Mouse (Mus musculus): Measurements from ENCODE around the gene Zfp605.
"Not testable (repeated sequence)": the region's sequence is repeated elsewhere in the genome, so short reads cannot be mapped to it uniquely, and the experiment has no call there.

The Zfp605 gene

GRCm38 (mm10) chr5:110107581-110108304, 2.1 kb upstream of the Zfp605 start, which contains the start of gene Gtpbp6:
TSS of gene Gtpbp6 (minus strand) at chr5:110108197.
- DNase-seq = peak; percentile 98

DNA sequence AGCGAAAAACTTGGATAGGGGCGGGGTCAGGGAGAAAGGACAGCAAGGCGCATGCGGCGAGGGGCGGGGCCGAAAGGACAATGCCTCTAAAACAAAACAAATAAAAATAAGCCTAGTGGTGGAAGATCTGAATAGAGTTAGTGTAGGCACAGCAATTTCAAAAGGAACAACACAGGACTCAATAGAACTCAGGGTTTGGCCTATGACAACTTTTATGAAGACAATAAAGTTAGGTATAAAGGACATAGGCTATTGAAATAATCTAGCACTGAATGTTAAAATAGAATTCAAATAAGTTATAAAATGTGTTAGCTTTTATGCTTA, 1.6 kb upstream of the Zfp605 start:
- no peak for DNase-seq

GRCm38 (mm10) chr5:110122380-110122779, 12.5 kb downstream of the Zfp605 start:
- not testable (repeated sequence) for DNase-seq

DNA sequence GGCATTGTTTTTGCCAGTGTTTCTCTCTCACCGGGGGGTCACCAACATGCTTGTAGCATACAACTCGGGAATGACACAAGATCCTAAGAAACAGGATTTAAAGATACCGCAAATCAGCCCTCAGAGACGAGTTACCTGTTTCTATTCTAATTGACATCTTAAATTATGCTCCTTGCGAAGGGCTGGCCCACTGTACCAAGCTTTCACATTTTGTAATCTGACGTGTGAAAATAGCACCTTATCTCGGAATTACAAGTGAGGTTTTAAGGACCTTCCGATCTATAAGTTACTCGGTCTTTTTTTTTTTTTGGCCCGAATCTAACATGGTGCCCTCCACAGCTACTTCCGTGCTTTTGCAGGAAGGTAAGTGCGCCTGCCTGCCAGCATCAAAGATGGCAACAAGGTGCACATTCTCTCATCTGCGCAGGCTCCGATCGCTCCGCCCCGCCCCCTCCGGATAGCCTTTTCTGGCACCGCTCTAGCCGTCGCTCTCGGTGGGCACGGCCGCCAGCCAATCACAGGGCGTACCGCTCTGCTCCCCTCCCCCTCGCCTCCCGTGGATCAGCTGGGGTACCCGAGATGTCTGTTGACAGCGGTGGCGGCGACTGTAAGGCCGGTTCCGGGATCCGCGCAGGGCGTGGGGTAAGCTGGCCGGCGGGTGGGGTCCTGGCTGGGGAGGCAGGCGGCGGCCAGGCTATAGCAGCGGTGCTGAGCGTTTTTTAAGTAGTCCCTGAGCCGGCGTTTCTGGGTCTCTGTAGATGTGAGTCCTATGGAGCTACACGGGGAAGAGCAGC, 25.6 kb downstream of the Zfp605 start, which contains the start of gene Chfr:
Chfr (plus strand) TSS at position 550 of the 794 bp plus-strand sequence.
- peak; percentile 100 for DNase-seq

GRCm38 (mm10) chr5:110136087-110136464, 26.2 kb downstream of the Zfp605 start:
- no peak for DNase-seq

GRCm38 (mm10) chr5:110137816-110138215, 27.9 kb downstream of the Zfp605 start:
- DNase-seq = no peak

DNA sequence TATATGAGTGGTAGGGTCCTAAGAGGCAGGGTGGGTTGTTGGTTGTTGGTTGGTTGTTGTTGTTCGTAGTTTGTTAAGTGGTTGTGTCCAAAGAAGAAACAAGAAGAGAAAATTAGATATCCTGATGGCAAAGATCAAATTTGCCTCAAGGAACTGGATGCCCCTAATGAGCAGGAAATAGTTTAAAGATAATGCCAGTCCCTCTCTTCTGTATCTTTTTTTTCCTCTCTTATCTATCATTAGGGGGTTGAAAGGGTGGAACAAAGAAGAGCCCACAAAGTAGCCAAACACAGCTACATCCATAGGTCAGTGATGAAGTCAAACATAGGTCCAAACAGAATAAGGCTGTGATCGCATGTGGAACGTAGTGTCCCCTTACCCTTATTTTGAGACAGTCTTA, 29.4 kb downstream of the Zfp605 start:
- DNase-seq = no peak

DNA sequence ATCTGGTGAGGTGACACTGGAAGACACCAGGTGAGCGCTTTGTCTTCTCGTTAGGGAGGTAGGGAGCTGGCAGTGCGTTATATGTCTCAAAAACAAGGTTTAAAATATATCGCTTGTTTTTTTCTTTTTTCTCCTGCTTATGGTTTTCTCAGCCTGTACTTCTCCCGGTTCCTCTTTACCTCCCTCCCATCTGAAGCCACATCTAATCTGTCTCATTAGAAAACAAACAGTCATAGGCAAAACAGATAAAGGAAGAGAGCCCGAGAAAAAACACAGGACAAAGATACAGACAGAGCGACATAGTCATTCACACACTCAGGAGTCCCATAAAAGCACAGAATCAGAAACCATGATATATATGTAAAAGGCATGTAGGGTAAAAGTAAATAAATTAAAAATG, 30.5 kb downstream of the Zfp605 start:
- no peak for DNase-seq

- DNase-seq = no peak
Observed at GRCm38 (mm10) chr5:110142309-110142708, 32.4 kb downstream of the Zfp605 start.

GRCm38 (mm10) chr5:110143007-110143406, 33.1 kb downstream of the Zfp605 start:
- DNase-seq = peak; percentile 42

GRCm38 (mm10) chr5:110169374-110169773, 59.5 kb downstream of the Zfp605 start:
- no peak for DNase-seq

GRCm38 (mm10) chr5:110176362-110177020, 66.6 kb downstream of the Zfp605 start, which contains the start of gene Golga3:
TSS of gene Golga3 (plus strand) at chr5:110176701.
- peak; percentile 94 for DNase-seq

DNA sequence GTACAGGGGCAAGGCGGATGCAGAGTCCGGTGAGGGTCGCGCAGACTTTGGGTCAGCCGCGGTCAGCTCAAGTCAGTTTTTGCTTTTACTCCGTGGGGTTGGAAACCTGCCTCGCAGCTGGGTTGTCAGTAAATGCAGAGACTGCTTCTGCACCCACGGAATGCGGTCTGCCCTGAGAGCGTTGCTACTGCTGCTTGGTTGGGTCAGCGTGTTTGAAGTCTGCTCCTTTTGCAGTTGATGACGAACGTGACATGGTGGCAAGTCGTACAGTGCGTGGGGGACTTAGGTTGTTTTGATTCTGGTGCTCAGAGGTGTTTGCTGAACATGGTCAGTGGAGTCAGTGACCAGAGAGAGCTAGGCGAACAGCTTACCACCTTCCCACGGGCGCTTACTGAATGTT, 67.1 kb downstream of the Zfp605 start:
- DNase-seq = no peak

DNA sequence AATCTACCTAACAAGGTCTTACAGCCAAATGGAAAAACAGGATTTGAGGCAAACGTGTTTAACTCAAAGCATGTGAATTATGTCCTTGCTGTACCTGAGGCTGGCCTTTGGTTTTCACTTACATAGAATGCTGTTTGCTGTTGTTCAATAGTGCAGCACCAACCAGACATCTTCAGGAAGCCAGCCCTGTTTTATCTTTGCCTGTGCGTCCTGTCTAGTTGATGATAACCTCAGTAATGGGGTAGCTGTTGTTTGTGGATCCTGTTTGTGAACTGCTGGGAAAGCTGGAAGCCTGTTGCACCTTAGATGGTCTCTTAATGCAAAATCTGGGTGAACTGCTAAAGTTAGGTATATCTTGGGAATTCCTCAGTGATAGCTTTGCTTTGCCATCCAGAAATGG, 68.7 kb downstream of the Zfp605 start:
- no peak for DNase-seq
